Mouse (Mus musculus): ENCODE data around the gene Rpn1.

DNA sequence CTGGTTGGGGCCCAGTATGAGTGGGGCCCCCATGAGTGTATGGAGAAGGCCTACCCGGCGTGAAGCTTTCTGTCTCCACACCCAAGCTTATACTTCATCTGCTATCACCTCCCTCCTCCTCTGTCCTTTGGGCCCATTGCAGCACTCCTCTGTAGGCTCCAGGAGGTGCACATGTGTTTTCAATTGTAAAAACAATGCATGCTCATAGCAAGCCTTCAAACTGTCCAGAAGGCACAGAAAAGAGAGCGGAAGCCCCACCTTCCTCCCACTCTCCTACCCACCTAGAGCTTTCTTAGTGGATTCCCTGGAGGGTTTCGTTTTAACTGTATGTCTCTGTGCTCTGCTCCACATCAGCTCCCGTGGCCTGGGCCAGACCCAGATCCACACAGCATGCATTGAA lies 30.1 kb downstream of the Rpn1 start:
- TF ChIP-seq POU5F1 (IDR thresholded peaks at IDR 0.05; ENCODE audit: borderline replicate concordance, low read length) = no peak
- no peak for TF ChIP-seq CTCF (conservative IDR thresholded peaks at IDR 0.05; ENCODE audit: low read length)
- no peak for TF ChIP-seq NANOG (IDR thresholded peaks at IDR 0.05; ENCODE audit: borderline replicate concordance, low read length)

Data from E14TG2a.4 (cell line).